Mouse (Mus musculus): ENCODE data around the gene Tmcc1.

The Tmcc1 gene

GRCm38 (mm10) chr6:116010541-116010940 is 182.7 kb downstream of the Tmcc1 start:
- DNase-seq: peak; percentile 89

DNA sequence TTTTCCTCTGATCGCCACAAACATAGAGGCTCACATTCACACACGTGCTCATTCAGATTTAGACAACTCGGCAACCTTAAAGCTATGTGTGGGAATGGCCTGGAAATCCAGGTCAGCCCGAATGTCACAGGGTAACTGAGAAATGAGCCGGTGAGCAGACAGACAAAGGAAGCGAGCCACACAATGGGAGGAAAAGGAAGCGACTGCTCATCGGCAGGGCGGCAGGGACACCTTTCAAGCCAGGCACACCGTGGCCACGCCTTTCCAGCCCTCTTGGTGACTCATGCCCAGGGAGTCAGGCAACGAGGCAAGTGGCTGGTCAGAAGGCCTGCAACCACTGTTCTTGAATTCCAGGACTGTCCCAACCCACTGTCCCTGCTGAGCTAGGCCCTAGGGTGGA is 183.9 kb downstream of the Tmcc1 start:
- DNase-seq: no peak

- peak; percentile 85 for DNase-seq
Measured at GRCm38 (mm10) chr6:116007561-116008173, 185.6 kb downstream of the Tmcc1 start.

DNA sequence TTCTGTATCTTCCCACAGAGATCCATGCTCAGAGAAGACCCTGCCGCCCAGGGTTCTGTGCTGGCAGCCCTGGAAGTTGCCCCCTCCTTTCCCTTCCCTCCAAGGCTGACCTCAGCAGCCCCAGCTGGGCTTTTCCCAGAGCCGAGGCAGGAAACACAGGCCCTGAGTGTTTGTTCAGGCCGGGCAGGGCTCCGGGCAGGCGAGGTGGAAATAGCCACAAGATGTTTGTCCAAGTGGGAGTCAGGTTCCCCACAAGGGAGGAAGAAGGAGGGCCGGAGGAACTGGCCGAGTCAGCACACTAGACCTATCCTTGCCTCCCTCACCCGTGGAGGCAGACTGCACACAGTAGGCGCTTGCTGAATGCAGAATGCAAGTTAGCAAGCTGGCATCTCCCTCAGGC is 186.6 kb downstream of the Tmcc1 start:
- DNase-seq: peak; percentile 77

GRCm38 (mm10) chr6:116005959-116006288 is 187.4 kb downstream of the Tmcc1 start:
- DNase-seq: no peak

- DNase-seq: no peak
Measured at GRCm38 (mm10) chr6:116005275-116005958, 187.9 kb downstream of the Tmcc1 start.

GRCm38 (mm10) chr6:116004716-116005115 is 188.6 kb downstream of the Tmcc1 start:
- no peak for DNase-seq

DNA sequence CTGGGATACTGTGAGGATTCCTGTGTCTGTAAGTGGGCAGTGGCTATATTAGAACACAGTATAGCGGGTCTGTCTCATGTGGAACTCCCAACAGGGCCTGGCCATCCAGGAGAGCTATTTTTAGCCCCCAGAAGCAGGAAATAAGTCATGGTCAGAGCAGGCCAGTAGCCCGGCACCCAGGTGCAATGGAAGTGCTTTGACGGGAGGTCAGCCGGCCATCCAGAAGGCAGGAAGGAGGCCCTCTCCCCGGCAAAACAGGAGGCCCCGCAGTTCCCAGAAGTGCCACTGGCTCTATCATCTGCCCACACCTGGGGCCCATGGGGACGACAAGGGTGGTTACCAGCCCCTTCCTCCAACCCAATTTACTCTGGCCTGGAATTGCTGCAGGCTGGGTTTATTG is 189.2 kb downstream of the Tmcc1 start:
- no peak for DNase-seq

- no peak for DNase-seq
Measured at GRCm38 (mm10) chr6:116003516-116003915, 189.8 kb downstream of the Tmcc1 start.

- DNase-seq: no peak
Measured at GRCm38 (mm10) chr6:116002311-116003104, 190.8 kb downstream of the Tmcc1 start.

DNA sequence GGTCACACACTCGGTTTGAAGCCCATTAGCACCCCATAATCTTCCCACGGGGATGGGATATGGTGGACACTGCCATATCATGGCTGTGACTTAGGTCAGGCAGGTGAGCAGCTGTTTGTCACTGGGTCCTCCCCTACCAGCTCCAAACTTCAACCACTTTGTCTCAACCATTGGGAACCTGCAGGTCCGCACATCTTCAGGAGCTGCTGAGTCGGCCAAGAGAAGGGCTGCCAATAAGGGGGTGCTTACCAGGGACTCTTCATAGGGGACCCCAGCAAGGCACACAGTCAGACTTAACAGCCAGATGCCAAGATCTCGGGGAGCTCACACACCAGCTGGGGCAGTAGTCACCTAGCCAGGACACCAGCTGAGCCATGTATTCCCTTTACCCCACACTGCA is 192.4 kb downstream of the Tmcc1 start:
- no peak for DNase-seq

- DNase-seq: no peak
Measured at GRCm38 (mm10) chr6:115999227-115999626, 194.1 kb downstream of the Tmcc1 start.

DNA sequence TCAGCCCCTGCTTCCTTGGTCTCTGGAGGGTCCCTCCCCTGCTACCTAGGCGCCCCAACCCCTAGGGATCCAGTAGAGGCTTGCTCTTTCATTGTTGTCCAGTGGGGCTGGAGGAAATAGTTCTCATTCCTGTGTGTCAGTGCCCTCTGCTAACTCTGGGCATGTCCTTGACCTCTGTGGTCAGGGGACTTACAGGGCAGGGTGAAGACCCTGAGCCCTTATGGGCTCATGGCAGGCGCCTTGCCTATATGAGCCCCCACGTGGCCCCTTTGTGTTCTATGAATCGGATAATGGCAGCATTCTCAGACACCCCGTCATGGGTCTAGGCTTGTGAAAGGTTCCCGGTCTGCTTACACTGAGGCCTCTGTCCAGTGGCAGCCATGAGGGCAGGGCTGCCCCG is 194.5 kb downstream of the Tmcc1 start:
- DNase-seq: no peak

GRCm38 (mm10) chr6:115997726-115998311 is 195.5 kb downstream of the Tmcc1 start:
- no peak for DNase-seq

- DNase-seq: peak; percentile 64
Measured at GRCm38 (mm10) chr6:115996171-115996851, 197.0 kb downstream of the Tmcc1 start.

- no peak for DNase-seq
Measured at GRCm38 (mm10) chr6:115995531-115995941, 197.8 kb downstream of the Tmcc1 start.

DNA sequence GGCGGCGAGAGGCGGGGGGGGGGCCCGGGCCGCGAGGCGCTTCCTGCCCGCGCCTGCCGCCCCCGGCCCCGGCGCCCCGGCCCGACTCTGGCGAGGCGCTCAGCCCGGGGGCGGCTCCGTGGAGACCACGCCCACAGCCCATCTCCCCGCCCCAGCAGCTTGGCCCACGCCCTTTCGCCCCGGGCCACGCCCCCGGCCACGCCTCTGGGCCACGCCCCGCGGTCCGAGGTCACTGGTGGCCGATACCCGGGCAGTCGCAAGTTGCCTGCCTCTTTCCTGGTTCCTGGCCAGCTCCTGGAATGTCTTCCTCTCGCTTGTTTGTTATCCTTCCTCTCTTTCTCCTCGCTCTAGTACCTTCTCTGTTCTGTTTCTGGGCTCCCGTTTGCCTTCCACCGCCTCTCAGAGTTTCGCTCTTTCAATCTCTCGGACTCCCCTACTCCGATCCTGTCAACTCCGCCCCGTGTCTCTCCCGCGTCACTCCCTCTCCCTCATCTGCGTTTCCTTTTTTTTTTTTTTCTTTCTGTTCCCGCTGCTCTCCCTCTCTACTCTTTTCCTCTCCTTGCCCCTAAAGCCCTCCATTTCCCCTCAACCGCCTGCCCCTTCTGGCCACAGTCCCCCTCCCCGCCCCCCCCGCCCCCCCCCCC is 198.3 kb downstream of the Tmcc1 start, which contains the start of gene Plxnd1:
Gene Plxnd1 (minus strand): TSS at position 129 of the 644 bp plus-strand sequence.
- peak; percentile 97 for DNase-seq

DNA sequence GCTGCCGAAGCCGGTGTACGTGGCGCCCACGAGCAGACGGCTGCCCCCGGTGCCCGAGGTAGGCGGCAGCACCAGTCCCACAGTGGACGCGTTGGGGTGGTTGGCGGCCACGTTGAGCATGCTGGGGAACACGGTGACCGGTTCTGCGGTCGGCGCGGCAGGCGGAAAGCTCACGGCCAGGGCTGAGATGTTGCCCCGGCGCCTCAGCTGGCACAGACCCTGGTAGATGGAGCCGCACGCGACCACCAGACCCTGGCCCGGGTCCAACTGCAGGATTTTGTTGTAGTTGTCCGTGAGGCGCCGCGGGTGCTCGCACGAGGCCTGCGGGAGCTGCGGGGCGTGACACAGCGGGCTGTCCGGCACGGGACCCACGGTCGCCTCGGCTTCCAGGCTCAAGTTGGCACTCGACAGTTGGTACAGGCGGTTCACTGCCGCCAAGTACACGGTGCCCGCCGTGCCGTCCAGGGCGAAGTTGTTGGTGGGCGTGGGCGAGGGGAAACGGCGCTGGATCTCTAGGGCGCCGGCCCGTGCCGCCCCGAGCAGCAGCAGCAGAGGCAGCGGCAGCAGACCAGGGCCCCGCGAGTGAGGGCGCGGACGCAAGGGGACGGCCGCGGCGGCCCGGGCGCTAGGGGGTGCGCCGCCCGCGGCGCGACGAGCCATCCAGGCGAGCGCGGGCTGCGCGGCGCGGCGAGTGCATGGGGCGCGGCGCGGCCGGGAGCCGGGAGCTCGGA is 199.0 kb downstream of the Tmcc1 start:
- DNase-seq: no peak

- DNase-seq: no peak
Measured at GRCm38 (mm10) chr6:115993463-115994145, 199.7 kb downstream of the Tmcc1 start.

- DNase-seq: no peak
Measured at GRCm38 (mm10) chr6:115992981-115993380, 200.3 kb downstream of the Tmcc1 start.

Data from lung, postnatal 14 days (tissue).